Mouse (Mus musculus): ENCODE measurements around the gene Dlx6.

DNA sequence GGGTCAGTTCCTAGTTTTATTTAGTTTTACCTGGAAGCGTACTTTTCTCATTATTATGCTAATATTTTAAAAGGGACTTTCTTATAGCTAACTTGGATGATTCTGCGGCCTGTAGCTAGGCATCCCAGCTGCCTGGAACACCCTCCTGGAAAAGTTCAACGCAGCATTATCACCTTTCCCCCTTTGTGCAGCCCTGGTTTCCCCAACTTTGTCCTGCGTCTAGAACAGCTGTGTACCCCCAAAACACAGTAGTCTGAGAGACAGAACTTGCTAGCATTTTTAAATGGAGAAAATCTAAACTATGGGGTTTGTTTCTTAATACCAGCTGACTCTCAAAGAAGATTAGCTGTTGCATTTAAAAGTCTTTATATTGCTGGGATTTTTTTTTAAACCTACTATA lies 14.6 kb upstream of the Dlx6 start:
- no peak for TF ChIP-seq MYOD1 (IDR thresholded peaks at IDR 0.05; ENCODE audit: control insufficient read depth in 1 of 3, insufficient read length in 2 of 3, low read depth in 2 of 3)
- no peak for TF ChIP-seq POLR2A (IDR thresholded peaks at IDR 0.05; ENCODE audit: insufficient read length, low read depth)
- no peak for TF ChIP-seq MYOG (IDR thresholded peaks at IDR 0.05; ENCODE audit: control insufficient read depth in 1 of 3, insufficient read depth in 1 of 3, insufficient read length in 2 of 3, low read depth in 2 of 3)
- TF ChIP-seq USF1 (IDR thresholded peaks at IDR 0.05; ENCODE audit: low read depth), result no peak
- TF ChIP-seq E2F4 (IDR thresholded peaks at IDR 0.05; ENCODE audit: insufficient read depth), result no peak
- TF ChIP-seq CEBPB (IDR thresholded peaks at IDR 0.05; ENCODE audit: insufficient read depth, poor library complexity, severe bottlenecking), result no peak
- TF ChIP-seq POLR2AphosphoS2 (IDR thresholded peaks at IDR 0.05; ENCODE audit: insufficient read length, low read depth), result no peak
- TF ChIP-seq SRF (IDR thresholded peaks at IDR 0.05; ENCODE audit: control insufficient read depth, insufficient read length, low read depth), result no peak

All from myocyte (in vitro differentiated cells).